Mouse (Mus musculus) midbrain, embryonic 11.5 days (tissue): ENCODE results near the gene Acvr2a. TPM values are rescaled to one million over a fixed set of nuclear protein-coding genes. Genes with fewer than 3 reads are reported as not detected.
"Not testable (repeated sequence)": the region's sequence is repeated elsewhere in the genome, so short reads cannot be mapped to it uniquely, and the experiment has no call there.

ENCODE experiments used
- ATAC-seq: fragments of 200-750 bp; cut with Nextera tagmentation; 2 replicates; pipeline ENCODE4 v1.8.0; 2017; ENCODE audit warnings: moderate TSS enrichment, moderate library complexity; ENCODE audit not compliant: low FRiP score
- DNase-seq: peaks from one replicate; pipeline ENCODE4 v3.0.0; 2015; ENCODE audit warnings: low spot score; ENCODE audit errors: missing footprints
- H3K27ac ChIP-seq: fragments of 300-500 bp; sonication (generic); 2 replicates; pipeline ENCODE4 v1.5.1; 2014; ENCODE audit warnings: low read depth, low read length
- H3K27me3 ChIP-seq: fragments of 300-500 bp; sonication (generic); 2 replicates; pipeline ENCODE4 v1.6.1; 2014; ENCODE audit warnings: mild to moderate bottlenecking, low read length, moderate library complexity, mixed read lengths; ENCODE audit not compliant: control insufficient read depth, insufficient read depth
- H3K36me3 ChIP-seq: fragments of 300-500 bp; sonication (generic); 2 replicates; pipeline ENCODE4 v1.6.1; 2014; ENCODE audit warnings: mild to moderate bottlenecking, low read length, moderate library complexity, mixed read lengths; ENCODE audit not compliant: control insufficient read depth, insufficient read depth
- H3K4me1 ChIP-seq: fragments of 300-500 bp; sonication (generic); 2 replicates; pipeline ENCODE4 v1.6.1; 2014; ENCODE audit warnings: low read length; ENCODE audit not compliant: control insufficient read depth, insufficient read depth
- H3K4me2 ChIP-seq: fragments of 300-500 bp; sonication (generic); 2 replicates; pipeline ENCODE4 v1.6.1; 2014; ENCODE audit warnings: mild to moderate bottlenecking, moderate library complexity
- H3K4me3 ChIP-seq: fragments of 300-500 bp; sonication (generic); 2 replicates; pipeline ENCODE4 v1.5.1; 2014; ENCODE audit warnings: low read depth, low read length
- H3K9ac ChIP-seq: fragments of 300-500 bp; sonication (generic); 2 replicates; pipeline ENCODE4 v1.6.1; 2014; ENCODE audit warnings: low read length
- H3K9me3 ChIP-seq: fragments of 300-500 bp; sonication (generic); 2 replicates; pipeline ENCODE4 v1.6.1; 2016; ENCODE audit warnings: low read length; ENCODE audit not compliant: control insufficient read depth
- WGBS: fragments of 180-500 bp; shearing (Covaris S2); extraction: QIAGEN DNeasy Blood & Tissue Kit; methylation state at CpG from one replicate; pipeline ENCODE4 v1.1.7; 2014; 5-methylcytosine and 5-hydroxymethylcytosine counted together
- polyA plus RNA-seq: library from polyadenylated mRNA; unstranded; fragments of >200 nt; fragmentation: Nextera tagmentation; extraction: Ambion mirVana; gene quantifications from 2 replicates; pipeline ENCODE4 v1.2.1, GENCODE M21; 2014

The Acvr2a gene
- polyA plus RNA-seq, 1 experiment from 2014 or later: 39.0 TPM

DNA sequence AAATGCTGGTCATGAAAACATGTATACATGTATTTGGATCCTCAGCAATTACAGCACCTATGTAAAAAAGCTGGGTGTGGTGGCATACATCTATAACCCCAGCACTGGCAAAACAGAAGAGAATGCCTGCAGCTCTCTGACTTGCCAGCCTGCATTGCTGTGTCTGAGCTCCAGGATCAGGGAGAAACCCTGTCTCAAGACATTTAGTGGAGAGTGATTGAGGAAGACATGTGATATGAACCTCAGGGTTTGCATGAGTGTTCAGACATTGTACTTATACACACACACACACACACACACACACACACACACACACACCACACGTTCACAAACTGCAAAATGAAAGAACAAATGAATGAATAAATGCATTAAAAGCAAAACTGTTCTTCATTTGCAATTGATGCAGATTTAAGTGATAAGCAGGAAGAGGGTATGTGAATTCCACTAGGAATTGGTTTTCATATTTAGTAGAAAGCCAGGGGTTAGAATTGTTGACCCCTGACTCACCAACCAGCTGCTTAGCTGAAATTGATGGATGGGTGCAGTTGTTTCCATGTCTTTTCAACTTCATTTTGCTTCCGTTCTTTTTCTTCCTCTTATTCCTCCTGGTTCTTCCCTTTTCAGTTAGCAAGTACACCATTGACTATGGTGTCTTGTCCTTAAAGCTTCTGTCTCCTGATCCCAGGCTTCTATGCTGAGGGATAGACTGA lies 32.9 kb downstream of the Acvr2a start:
- H3K27me3 ChIP-seq: no peaks in the 10 kb centered on the region
- ATAC-seq: no peak
- H3K4me2 ChIP-seq: no peak overlapping the region
- 62% methylated on average over 2 of the region's 2 CpGs for WGBS
- no peaks in the 10 kb centered on the region for H3K4me1 ChIP-seq
- no peak overlapping the region for H3K27ac ChIP-seq
- no peak overlapping the region for H3K4me3 ChIP-seq
- H3K36me3 ChIP-seq: no peaks in the 10 kb centered on the region
- no peak for DNase-seq
- no peak overlapping the region for H3K9ac ChIP-seq
- no peaks in the 10 kb centered on the region for H3K9me3 ChIP-seq

GRCm38 (mm10) chr2:48865596-48865995 lies 51.7 kb downstream of the Acvr2a start:
- not testable (repeated sequence) for DNase-seq, H3K36me3 ChIP-seq, H3K27ac ChIP-seq, H3K4me3 ChIP-seq, H3K9ac ChIP-seq, H3K4me1 ChIP-seq, H3K4me2 ChIP-seq, ATAC-seq, H3K9me3 ChIP-seq, H3K27me3 ChIP-seq
- WGBS: 88% methylated on average over 6 of the region's 6 CpGs

DNA sequence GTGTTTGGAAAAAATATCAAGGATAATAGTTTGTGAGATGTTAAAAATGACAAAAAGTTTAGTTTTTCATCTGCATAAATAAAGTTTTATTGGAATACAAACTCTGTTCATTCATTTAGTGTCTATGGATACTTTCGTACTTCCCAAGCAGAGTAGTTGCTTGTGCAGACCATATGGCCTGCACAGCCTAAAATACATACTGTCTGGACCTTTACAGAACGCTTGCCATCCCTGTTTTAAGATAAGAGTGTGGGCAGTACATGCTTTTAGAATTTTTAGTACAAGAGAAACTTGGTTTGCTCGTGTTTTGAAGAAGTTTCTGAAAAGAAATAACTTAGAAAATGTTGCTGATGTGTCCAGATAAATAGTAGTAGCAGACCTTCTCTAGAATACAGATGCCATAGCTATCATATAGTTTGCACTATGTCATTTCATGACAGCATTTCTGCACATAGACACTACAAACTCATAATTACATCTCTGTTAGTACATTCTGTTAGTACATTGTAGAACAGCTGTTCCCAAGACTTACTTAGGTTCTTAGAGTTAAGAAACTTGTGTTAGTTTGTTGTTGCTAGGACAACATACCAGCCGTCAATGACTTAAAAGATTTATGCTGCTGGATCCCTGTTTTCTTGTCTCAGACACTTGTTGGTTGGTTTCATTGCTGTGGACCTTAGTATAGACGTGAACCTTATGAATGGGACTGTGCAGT lies 54.4 kb downstream of the Acvr2a start:
- DNase-seq: no peak
- Histone ChIP-seq H3K9me3 (no peaks in the 10 kb centered on the region), H3K4me2 (no peak overlapping the region), H3K4me3 (no peak overlapping the region), H3K27me3 (no peaks in the 10 kb centered on the region), H3K4me1 (no peaks in the 10 kb centered on the region), H3K36me3 (no peaks in the 10 kb centered on the region), H3K27ac (no peak overlapping the region), H3K9ac (no peak overlapping the region)
- WGBS: 86% methylated on average over 5 of the region's 5 CpGs
- ATAC-seq: no peak

GRCm38 (mm10) chr2:48885945-48886344 lies 72.0 kb downstream of the Acvr2a start:
- H3K27me3 ChIP-seq: no peaks in the 10 kb centered on the region
- peak; percentile 95 for DNase-seq
- no peak overlapping the region for H3K27ac ChIP-seq

GRCm38 (mm10) chr2:48895186-48895585 lies 81.3 kb downstream of the Acvr2a start:
- DNase-seq (no peak), ATAC-seq (0 out of 2 replicates have a peak, but pooled peaks have one; percentile 22)
- WGBS: 79% methylated on average over 3 of the region's 3 CpGs
- Histone ChIP-seq H3K9me3 (no peaks in the 10 kb centered on the region), H3K36me3 (no peaks in the 10 kb centered on the region), H3K4me1 (no peaks in the 10 kb centered on the region), H3K27ac (no peak overlapping the region), H3K4me2 (no peak overlapping the region), H3K9ac (no peak overlapping the region), H3K4me3 (no peak overlapping the region), H3K27me3 (no peaks in the 10 kb centered on the region)

More at GRCm38 (mm10) chr2:48885945-48886344, 72.0 kb downstream of the Acvr2a start:
- Histone ChIP-seq H3K36me3 (no peaks in the 10 kb centered on the region), H3K4me1 (no peaks in the 10 kb centered on the region), H3K9me3 (no peaks in the 10 kb centered on the region), H3K4me2 (no peak overlapping the region), H3K4me3 (no peak overlapping the region), H3K9ac (no peak overlapping the region)
- peak; percentile 65 for ATAC-seq

DNA sequence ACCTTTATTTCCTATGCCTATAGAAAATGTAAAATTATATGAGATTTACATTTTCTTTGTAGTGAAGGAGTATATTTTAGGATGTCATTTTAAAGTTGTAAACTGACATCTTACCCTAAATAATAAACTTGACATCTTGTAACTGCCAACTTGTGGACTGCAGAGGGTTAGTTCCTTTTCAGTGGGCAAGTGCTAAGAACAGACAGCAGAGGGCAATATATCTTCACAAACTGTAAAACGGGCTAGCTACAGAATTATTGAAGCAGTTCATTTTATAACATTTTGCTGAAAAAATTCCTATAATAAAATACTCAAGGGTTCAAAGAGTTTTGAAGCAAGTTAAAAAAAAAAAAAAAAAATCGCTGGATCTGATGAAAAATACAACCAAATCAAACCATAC lies 95.0 kb downstream of the Acvr2a start:
- Histone ChIP-seq H3K36me3 (no peaks in the 10 kb centered on the region), H3K27ac (no peak overlapping the region), H3K4me3 (no peak overlapping the region), H3K9me3 (no peaks in the 10 kb centered on the region), H3K9ac (no peak overlapping the region), H3K4me2 (no peak overlapping the region), H3K27me3 (no peaks in the 10 kb centered on the region), H3K4me1 (no peaks in the 10 kb centered on the region)
- ATAC-seq (no peak), DNase-seq (no peak)
- 74% methylated on average over 2 of the region's 2 CpGs for WGBS

- 88% methylated on average over 1 of the region's 1 CpGs for WGBS
- Histone ChIP-seq H3K27me3 (no peaks in the 10 kb centered on the region), H3K4me3 (no peak overlapping the region), H3K4me2 (no peak overlapping the region), H3K27ac (no peak overlapping the region), H3K9ac (no peak overlapping the region), H3K9me3 (no peaks in the 10 kb centered on the region), H3K4me1 (no peaks in the 10 kb centered on the region), H3K36me3 (no peaks in the 10 kb centered on the region)
- ATAC-seq: no peak
- DNase-seq: no peak
These were observed 100.3 kb downstream of the Acvr2a start for GRCm38 (mm10) chr2:48914185-48914584.

DNA sequence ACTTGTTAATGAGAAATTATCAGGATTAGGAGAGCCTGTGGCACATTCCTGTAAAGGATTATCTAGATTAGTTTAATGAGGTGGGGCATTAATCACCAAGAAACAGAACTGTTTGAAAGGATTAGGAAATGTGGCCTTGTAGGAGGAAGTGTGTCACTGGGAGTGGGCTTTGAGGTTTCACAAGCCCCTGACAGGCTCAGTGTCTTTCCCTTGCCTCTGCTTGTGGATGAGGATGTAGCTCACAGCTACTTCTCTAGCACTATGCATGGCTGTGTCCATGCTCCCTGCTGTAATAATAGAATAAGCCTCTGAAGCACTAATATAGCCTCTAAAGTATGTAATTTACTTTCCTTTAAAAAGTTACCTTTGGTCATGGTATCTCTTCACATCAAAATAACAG lies 101.9 kb downstream of the Acvr2a start:
- Histone ChIP-seq H3K9ac (no peak overlapping the region), H3K4me1 (no peaks in the 10 kb centered on the region), H3K4me2 (no peak overlapping the region), H3K27me3 (no peaks in the 10 kb centered on the region), H3K4me3 (no peak overlapping the region), H3K9me3 (no peaks in the 10 kb centered on the region), H3K36me3 (no peaks in the 10 kb centered on the region), H3K27ac (no peak overlapping the region)
- no peak for ATAC-seq
- DNase-seq: no peak

DNA sequence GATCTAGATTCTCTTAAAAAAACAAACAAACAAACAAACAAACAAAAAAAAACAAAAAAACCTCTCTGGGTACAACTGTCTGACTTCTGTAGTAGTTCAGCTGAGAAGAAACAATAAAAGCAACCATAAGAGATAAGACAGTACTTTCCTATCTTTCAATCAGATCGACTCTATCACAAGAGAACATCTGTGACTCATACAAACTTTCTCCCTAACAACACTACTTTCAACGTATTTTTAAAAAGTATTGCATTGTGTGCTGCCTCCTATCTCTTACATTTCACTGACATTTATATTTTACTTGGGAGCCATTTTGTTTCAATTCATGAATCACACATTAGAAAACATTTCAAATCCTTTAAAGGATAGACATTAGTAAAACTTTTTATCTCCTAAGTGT lies 121.1 kb downstream of the Acvr2a start:
- DNase-seq: no peak

More for the DNA sequence above, 121.1 kb downstream of the Acvr2a start:
- H3K27me3 ChIP-seq: no peaks in the 10 kb centered on the region
- no peaks in the 10 kb centered on the region for H3K36me3 ChIP-seq
- no peaks in the 10 kb centered on the region for H3K9me3 ChIP-seq
- H3K4me3 ChIP-seq: no peak overlapping the region
- no peak overlapping the region for H3K9ac ChIP-seq
- no peak for ATAC-seq
- no peak overlapping the region for H3K4me2 ChIP-seq
- WGBS: 91% methylated on average over 2 of the region's 2 CpGs
- no peak overlapping the region for H3K27ac ChIP-seq
- no peaks in the 10 kb centered on the region for H3K4me1 ChIP-seq
